Mouse (Mus musculus) liver (tissue): ENCODE measurements around the gene Mrps27.

ENCODE experiments used
- DNase-seq: peaks from one replicate; pipeline ENCODE4 v3.0.0-alpha.2; 2020; ENCODE audit warnings: mixed read lengths

Mrps27 gene

GRCm38 (mm10) chr13:99391417-99391816, 46.8 kb downstream of the Mrps27 start:
- DNase-seq, result no peak

- no peak for DNase-seq
Observed at GRCm38 (mm10) chr13:99393128-99393527, 48.5 kb downstream of the Mrps27 start.

DNA sequence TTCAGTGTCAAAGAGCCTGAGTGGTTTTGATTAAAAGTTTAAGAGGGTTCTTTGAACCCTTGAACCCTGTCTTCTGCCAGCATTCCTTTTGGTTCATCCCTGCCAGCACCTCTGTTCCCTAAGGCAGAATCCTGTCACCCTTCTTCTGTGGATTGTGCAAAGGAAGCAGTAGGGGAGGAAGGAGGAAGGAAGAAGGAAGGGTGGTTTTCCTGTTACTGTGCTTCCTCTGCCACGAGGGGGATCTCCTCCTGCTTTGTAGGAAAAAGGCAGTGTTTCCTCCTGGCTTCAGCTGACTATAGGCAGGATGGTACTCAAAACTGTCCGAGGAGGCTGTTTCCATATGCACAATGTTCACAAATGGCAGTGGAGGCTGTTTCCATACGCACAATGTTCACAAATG, 50.1 kb downstream of the Mrps27 start:
- DNase-seq, result no peak

DNA sequence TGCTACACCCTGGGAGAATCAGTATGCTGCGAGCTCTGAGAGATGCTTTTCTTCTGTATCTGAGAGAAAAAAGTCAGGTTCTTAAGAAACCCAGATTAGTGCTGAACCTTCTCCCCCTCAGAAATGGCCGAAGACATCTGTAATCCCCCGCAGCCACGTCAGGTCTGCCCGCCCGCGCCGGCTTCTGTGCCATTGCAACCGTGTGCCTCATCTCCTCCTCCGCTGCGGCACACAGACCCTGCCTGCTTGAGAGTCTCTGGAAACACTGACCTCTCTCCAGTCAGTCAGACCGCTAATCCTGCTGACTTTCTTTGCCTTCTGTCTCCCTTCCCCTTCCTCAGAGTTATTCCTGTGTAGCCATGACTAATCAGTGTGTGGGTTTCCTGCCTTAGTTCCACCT, 50.9 kb downstream of the Mrps27 start:
- DNase-seq, result no peak

GRCm38 (mm10) chr13:99397228-99397627, 52.6 kb downstream of the Mrps27 start:
- no peak for DNase-seq

- no peak for DNase-seq
Observed at GRCm38 (mm10) chr13:99398149-99398701, 53.6 kb downstream of the Mrps27 start.

DNA sequence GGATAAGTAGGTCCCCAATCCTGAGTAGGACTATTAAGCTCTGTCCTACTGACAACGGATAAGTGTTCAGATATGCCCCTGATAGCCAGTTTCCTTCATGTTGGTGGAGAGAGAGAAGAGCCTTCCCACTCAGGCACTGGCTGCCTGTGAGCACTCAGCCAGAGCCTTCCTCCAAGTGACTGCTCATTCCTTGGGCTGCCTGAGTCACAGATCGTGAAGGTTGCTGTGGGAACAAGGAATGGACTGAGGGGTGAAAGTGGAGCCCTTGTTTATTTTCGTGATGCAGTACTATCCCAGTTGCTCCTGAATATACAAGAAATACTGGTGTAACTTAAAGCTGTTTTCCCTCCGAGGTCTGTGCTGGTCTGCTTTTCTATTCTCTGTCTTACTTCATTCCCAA, 54.8 kb downstream of the Mrps27 start:
- no peak for DNase-seq

DNA sequence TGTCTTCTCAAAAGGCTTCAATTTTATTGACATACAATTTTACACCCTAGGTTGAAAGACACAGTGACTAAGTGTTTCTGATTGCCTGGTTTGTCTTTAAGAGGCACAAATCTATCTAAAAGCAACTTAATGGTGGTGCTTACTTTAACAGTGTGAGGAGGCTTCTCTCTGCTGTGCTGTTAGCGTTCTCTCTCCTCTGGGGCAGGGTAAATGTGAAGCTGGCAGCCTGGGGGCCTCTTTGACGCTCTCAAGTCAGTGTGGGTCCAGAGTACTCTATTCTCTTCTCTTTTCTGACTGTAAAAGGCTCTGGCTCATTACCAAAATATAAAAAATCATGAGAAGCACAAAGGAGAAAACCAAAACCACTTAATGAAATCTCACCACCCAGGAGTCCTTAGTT, 64.6 kb downstream of the Mrps27 start:
- DNase-seq, result no peak

- DNase-seq, result no peak
Observed at GRCm38 (mm10) chr13:99410611-99411515, 66.3 kb downstream of the Mrps27 start.

DNA sequence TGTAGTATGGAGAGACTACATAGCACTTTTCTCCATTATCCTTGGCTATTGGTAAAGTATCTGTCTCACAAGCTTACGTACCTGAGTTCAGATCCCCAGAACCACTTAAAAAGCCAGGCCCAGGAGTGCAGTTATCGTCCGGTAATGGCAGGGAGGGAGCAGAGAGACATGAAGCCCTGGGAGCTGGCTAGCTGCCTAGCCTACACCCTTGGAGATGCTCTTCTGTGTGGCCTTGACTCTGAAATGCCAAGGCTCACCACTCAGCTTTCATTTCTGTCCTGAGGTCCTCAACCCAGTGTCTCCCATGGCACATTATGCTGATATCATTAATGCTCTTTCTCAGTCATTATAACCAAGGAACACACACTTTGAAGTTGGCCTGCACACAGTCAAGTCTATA, 67.2 kb downstream of the Mrps27 start:
- no peak for DNase-seq

GRCm38 (mm10) chr13:99412477-99413080, 68.0 kb downstream of the Mrps27 start:
- no peak for DNase-seq

DNA sequence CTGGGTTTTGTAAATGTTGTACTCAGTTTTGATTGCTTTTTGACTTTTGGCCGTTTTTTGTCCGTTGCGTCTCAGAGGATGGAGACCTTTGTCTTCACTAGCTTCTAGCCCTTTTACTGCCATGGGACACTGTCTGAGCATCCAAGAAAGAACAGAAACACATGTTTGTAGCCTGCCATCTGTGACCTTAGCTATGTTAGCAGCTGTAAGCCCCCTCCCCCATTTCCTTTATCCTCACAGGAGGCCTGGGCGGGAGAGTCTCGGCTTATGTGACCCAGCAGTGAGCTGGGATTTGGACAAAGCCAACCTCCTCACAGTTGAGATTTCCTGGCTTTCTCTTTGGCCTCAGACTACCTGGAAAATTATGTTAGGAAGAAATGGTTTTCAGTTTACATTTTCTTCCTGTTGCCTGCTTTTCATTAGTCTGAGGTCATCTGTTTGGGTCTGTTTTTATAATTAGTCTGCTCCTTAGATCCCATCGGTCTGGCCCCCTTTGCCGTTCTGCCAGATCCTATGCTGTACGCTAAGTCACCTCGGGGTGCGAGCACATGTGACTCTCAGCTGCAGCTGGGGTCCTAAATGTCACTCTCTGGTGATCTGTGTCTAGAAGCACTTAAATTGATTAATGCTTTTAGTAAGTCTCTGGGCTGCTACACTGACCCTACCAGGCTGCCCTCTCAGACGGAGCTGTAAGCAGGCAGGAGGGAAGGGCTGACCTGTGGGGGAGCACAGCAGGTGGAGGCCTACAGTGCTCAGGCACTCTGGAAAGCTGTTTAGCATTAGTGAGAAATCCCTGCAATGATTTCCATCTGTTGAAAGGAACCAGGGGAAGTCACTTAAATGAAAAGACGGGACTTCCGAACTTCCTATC, 69.1 kb downstream of the Mrps27 start:
- DNase-seq, result no peak

- no peak for DNase-seq
Observed at GRCm38 (mm10) chr13:99414352-99414742, 69.8 kb downstream of the Mrps27 start.

DNA sequence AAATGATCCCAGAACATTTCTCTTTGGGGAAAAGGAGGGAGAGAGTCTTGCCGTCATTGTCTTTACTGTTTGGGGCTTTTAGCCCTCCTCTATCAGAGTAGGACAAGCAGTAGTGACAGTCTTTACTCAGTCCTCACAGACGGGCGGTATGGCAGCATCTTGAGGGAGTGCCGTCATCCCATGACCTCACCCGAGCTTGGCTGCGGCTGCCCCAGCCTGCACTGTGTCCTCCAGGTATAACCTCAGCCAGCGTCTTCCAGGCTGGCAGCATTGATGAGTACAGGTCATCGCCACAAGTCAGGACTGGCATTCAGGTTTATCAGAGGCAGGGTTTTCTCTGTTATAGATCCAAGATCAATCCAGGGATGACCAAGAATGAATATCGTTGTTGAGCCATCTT, 72.0 kb downstream of the Mrps27 start:
- DNase-seq, result no peak

- no peak for DNase-seq
Observed at GRCm38 (mm10) chr13:99423581-99423980, 79.0 kb downstream of the Mrps27 start.

GRCm38 (mm10) chr13:99433068-99434008, 88.8 kb downstream of the Mrps27 start:
- DNase-seq, result no peak

DNA sequence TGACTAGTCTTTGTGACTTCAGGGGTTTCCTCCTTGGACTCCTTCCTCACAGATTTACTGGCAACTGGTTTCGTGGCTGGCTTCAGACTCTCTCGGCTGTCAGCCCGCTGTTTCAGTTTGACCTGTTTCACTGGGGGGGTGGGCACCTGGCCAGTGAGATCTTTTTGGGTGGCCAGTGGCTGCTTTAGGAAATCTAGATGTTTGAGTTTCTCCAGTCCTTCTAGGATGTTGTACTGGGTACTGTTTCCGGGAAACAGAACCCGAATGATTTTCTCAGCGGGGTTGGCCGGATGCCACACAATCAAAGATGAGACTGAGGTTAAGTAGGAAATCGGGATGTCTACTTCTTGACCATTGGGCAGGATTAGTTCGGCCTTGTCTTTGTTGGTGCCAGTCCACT, 89.9 kb downstream of the Mrps27 start:
- DNase-seq, result no peak

GRCm38 (mm10) chr13:99437051-99437450, 92.5 kb downstream of the Mrps27 start:
- DNase-seq, result no peak

- DNase-seq, result no peak
Observed at GRCm38 (mm10) chr13:99439357-99439756, 94.8 kb downstream of the Mrps27 start.

- DNase-seq, result no peak
Observed at GRCm38 (mm10) chr13:99440228-99440627, 95.6 kb downstream of the Mrps27 start.

GRCm38 (mm10) chr13:99441700-99442433, 97.3 kb downstream of the Mrps27 start:
- DNase-seq, result no peak
